Mouse (Mus musculus) erythroblast, embryonic 14.5 days (primary cell): ENCODE measurements around the gene Nat8f1.

ENCODE experiments used
- GATA1 ChIP-seq: IDR thresholded peaks from 2 replicates; pipeline ENCODE4 v1.6.1; 2012; ENCODE audit warnings: low read length, inconsistent platforms, mixed read lengths
- TAL1 ChIP-seq: IDR thresholded peaks from 3 replicates; pipeline ENCODE4 v1.6.1; 2012; ENCODE audit warnings: low read length, inconsistent platforms, mixed read lengths

GRCm38 (mm10) chr6:85884311-85884710 lies 31.2 kb downstream of the Nat8f1 start:
- TF ChIP-seq GATA1 (no peak), TAL1 (no peak)
